Mouse (Mus musculus): ENCODE results near the gene Ppp6r3.

Ppp6r3 gene

DNA sequence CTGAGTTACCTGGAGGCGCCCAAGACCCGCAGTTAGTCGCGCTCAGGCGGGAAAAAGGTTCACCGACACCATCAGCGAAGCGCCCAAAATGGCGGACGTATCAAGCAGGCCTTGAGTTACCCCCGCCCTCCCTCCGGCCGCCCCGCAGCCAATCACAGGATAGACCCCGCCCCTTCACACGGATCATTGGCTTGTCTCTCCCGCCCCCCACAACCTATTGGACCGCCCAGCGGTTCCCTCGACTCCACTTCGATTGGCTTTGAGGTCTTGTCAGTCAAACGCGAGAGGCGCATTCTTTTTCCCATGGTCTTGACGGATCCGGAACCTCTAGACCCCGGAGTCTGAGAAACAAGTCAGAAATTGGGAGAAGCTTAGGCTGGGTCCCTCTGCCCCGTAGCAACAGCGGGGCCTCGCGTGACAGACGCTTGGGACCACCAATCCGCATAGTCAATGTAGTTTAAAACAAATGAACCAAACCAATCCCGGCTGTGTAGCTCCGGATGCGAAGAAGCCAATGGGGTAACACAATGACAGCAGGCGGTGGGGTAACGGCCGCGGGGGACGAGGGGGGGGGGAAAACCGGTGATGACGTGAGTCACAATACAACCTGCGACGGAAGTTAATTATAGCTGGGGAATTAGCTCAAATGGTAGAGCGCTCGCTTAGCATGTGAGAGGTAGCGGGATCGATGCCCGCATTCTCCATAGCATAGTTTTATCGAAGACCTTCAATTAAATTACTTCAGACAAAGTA, at the start of gene Ppp6r3:
TSS of gene Ppp6r3 (minus strand) at position 118 of the 753 bp plus-strand sequence.
- DNase-seq (ENCODE audit: low spot score in 2 of 2), result peak; percentile 95 to 98

- no peak for DNase-seq (ENCODE audit: low spot score in 2 of 2)
Observed at GRCm38 (mm10) chr19:3625111-3625510, 49.6 kb upstream of the Ppp6r3 start.

- peak; percentile 20 to 64 for DNase-seq (ENCODE audit: low spot score in 2 of 2)
Observed at GRCm38 (mm10) chr19:3623824-3624223, 48.3 kb upstream of the Ppp6r3 start.

DNA sequence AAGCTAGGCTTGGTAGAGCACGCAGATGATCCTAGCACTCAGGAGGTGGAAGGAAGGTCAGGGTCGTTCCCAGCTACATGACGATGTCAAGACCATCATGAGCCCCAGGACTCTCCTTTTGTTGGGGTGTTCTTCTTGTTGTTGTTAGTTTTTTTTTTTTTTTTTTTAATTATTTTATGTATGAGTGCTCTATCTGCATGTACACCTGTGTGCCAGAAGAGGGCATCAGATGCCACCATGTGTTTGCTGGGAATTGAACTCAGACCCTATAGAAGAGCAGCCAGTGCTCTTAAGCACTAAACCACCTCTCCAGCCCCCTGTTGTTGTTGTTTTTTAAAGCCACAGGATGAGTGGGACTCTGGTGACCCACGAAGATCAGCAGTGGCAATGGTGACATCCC, 47.7 kb upstream of the Ppp6r3 start:
- no peak for DNase-seq (ENCODE audit: low spot score in 2 of 2)

DNA sequence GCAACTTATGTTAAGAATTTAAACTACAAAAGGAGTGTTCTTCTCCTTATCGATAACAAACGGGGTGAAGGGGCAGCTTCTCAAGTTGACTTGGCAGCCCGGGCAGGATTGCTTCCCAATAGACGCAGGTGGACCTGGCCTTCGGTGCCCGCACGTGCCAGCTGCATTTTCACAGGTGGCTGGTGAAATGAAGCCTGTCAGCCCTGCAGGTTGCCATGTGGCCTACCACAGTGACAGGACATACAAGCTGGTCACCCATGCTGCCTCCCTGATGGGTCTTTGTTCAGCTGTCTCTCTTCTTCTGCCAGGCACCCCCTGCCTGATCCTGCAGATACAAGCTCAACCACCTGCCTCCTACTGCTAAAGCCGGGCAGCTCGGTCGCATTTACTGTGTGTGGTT, 45.3 kb upstream of the Ppp6r3 start:
- DNase-seq (ENCODE audit: low spot score in 2 of 2), result no peak

GRCm38 (mm10) chr19:3619359-3619758, 43.8 kb upstream of the Ppp6r3 start:
- peak in 1 of 2 experiments; percentile 28 for DNase-seq (ENCODE audit: low spot score in 2 of 2)

DNA sequence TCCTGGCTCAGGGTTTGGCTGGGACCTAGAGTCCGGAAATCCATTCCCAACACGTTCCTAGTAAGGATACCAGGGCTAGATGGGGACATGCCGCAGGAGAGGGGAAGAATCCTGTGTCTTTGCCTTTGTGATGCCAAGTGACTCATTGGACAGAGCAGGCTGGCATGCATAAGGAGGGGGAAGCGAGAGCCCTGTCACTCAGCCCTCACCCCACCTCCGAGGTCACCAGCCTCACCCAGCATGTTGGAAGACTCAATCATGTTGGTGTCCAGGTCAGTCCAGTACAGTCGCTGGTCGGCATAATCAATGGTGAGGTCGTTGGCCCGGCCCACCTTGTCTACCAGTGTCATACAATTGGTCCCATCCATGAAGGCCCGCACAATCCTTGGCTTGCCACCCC, 38.4 kb upstream of the Ppp6r3 start:
- no peak for DNase-seq (ENCODE audit: low spot score in 2 of 2)

DNA sequence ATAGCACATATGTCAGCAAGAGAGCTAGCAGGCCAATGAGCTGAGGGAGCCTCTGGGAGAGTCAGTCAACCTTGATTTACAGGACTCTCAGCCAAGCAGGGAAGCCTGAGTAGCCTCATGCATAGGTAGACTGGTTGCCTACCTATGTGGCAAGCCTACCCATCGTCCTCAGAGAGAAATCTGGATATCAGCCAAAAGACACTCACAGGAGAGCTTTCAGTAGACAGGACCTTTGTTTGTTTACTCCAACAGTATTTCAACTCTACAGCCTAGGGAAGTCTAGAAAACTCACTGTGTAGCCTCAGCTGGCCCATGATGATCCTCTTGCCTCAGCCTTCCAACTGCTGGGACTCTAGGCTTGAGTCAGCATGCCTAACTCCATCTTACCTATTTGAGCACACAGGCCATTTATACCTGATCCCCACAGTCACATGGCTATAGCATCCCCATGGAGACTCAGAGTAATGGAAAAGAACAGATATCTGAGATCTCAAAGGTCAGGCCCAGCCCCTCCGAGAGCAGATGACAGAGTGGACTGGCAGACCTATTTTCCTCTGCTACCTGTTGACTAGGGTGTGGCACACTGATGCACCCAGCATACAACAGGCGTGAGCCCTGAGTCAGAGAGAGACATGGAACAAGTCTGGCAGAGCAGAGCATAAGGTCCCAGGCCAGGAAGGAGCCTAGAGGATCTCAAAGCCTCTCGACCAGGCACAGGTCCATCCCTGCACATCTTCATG, 37.2 kb upstream of the Ppp6r3 start:
- no peak for DNase-seq (ENCODE audit: low spot score in 2 of 2)

- DNase-seq (ENCODE audit: low spot score in 2 of 2), result no peak
Observed at GRCm38 (mm10) chr19:3611730-3612129, 36.2 kb upstream of the Ppp6r3 start.

DNA sequence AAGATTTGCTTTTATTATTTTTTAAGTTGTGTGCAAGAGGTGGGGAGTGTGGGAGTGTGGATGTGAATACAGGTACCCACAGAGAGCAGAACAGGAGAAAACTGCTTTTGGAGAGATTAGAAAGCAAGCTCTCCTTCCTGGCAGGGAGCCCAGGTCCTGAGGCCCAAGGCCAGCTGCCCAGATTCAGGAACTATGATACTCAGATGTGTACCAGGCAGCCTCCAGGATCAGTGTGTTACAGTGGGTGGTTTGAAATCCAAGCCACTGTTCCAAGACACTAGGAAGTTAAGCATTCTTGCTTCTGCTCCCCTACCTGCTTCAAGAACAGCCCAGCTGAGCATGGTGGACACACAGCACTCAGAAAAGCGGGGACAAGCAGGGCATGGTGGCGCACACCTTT, 35.3 kb upstream of the Ppp6r3 start:
- no peak for DNase-seq (ENCODE audit: low spot score in 2 of 2)

- DNase-seq (ENCODE audit: low spot score in 2 of 2), result no peak
Observed at GRCm38 (mm10) chr19:3609826-3610225, 34.3 kb upstream of the Ppp6r3 start.

- DNase-seq (ENCODE audit: low spot score in 2 of 2), result no peak
Observed at GRCm38 (mm10) chr19:3594316-3594715, 18.8 kb upstream of the Ppp6r3 start.

- DNase-seq (ENCODE audit: low spot score in 2 of 2), result no peak
Observed at GRCm38 (mm10) chr19:3593379-3594055, 18.0 kb upstream of the Ppp6r3 start.

DNA sequence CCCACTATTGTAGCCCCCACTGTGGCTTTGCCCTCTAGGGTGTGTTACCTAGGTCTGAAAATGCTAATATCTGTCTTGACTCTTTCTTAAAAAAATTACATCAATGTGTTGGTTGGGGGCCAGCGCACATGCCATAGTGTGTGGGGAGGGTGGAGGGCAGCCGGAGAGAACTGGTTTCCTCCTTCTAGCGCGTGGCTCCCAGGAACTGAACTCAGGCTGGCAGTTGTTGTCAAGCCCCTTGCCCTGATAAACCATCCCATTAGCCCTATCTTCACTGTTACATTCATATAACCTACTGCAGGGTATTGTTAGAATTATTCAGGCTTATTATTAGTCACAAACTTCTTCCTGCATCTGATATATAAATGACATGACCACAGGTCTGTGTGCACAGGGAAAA, 14.4 kb upstream of the Ppp6r3 start:
- DNase-seq (ENCODE audit: low spot score in 2 of 2), result no peak

GRCm38 (mm10) chr19:3589547-3589946, 14.0 kb upstream of the Ppp6r3 start:
- DNase-seq (ENCODE audit: low spot score in 2 of 2), result peak in 1 of 2 experiments; percentile 22

- DNase-seq (ENCODE audit: low spot score in 2 of 2), result peak; percentile 46 to 69
Observed at GRCm38 (mm10) chr19:3587729-3588128, 12.2 kb upstream of the Ppp6r3 start.

- DNase-seq (ENCODE audit: low spot score in 2 of 2), result peak; percentile 60 to 78
Observed at GRCm38 (mm10) chr19:3586540-3586939, 11.0 kb upstream of the Ppp6r3 start.

DNA sequence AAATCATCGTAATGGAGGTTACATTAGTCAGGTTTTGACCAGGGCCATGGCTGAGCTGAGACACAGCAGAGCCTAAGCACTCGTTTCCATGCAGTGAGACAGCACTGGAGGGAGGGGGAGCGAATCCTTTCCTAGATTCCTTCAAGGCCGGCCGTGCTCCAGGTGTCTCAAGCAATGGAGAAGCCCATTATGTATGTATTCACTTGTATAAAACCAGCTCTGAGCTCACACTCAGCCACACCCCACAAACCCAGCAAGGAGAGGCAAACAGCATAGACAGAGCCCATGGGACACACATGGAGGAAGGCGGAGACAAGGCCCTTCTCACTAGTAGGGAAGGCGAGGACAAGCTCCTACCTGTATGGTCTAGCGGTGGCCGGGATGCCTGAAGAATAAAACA, 10.5 kb upstream of the Ppp6r3 start:
- no peak for DNase-seq (ENCODE audit: low spot score in 2 of 2)

DNA sequence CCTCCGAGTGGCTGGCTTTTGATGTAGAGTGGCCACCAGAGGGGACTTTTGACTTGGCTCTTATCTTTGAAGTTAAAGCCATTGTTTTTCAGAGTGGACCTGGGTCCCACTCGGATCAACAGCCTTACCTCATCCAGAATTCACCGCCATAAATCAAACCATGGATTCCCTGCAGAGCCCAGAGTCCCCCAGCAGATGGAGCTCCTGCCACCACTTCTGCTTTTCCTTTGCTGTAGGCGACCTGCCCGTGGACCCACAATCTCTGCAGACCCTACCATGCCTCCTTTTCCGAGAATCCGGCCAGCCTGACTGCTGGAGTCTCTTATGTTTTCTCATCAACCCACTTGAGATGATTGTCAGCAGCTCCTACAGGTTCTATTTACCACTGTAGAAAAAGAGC, 5.8 kb upstream of the Ppp6r3 start:
- DNase-seq (ENCODE audit: low spot score in 2 of 2), result peak; percentile 41 to 64

DNA sequence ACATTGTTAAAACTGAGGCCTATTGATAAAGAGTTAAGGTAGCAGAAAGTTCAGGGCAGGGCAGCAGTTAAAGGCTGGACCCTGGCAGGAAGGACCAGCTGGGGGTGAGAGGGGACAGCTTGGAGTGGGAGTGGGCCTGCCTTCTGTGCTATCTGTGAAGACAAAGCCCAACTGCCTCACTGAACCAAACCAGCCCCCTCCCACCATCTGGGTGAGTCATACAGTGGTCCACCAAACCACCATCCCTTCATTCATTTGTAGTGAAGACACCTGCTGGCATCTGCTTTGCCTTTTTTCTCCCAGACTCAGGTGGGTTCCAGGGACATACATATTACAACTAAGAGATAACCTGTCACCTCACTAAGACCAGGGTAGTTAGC, 2.4 kb upstream of the Ppp6r3 start:
- DNase-seq (ENCODE audit: low spot score in 2 of 2), result no peak

GRCm38 (mm10) chr19:3577265-3577910, 1.8 kb upstream of the Ppp6r3 start:
- DNase-seq (ENCODE audit: low spot score in 2 of 2), result no peak

All from spleen, postnatal 10 days (tissue).